Mouse (Mus musculus) embryonic fibroblast, embryonic 13.5 days (primary cell): ENCODE measurements at regions not wholly inside any gene's neighbourhood (a gene's known extent, or its start where the extent isn't known, plus 50 kb on each side); places are given as distances from the start of the nearest gene placed in this dataset.
A peak's percentile ranks its signal among the peaks of the same experiment; 100 is the strongest.

ENCODE experiments used
- H3K27ac ChIP-seq: 2 replicates; pipeline ENCODE4 v1.5.1; 2012; ENCODE audit warnings: low read length, control low read depth, inconsistent platforms; ENCODE audit not compliant: insufficient read depth
- H3K4me1 ChIP-seq: 2 replicates; pipeline ENCODE4 v1.6.1; 2011; ENCODE audit warnings: low read length; ENCODE audit not compliant: control insufficient read depth, insufficient read depth
- H3K4me3 ChIP-seq: 2 replicates; pipeline ENCODE4 v1.5.1; 2011; ENCODE audit warnings: mild to moderate bottlenecking, control low read depth, low read length; ENCODE audit not compliant: insufficient read depth
- CTCF ChIP-seq: IDR thresholded peaks from 2 replicates; pipeline ENCODE4 v1.5.1; 2011; ENCODE audit warnings: mild to moderate bottlenecking, control low read depth, low read length, moderate library complexity, borderline replicate concordance; ENCODE audit not compliant: insufficient read depth
- POLR2A ChIP-seq: IDR thresholded peaks from 2 replicates; pipeline ENCODE4 v1.6.1; 2011; ENCODE audit warnings: low read depth, mild to moderate bottlenecking, control low read depth, low read length, moderate library complexity

DNA sequence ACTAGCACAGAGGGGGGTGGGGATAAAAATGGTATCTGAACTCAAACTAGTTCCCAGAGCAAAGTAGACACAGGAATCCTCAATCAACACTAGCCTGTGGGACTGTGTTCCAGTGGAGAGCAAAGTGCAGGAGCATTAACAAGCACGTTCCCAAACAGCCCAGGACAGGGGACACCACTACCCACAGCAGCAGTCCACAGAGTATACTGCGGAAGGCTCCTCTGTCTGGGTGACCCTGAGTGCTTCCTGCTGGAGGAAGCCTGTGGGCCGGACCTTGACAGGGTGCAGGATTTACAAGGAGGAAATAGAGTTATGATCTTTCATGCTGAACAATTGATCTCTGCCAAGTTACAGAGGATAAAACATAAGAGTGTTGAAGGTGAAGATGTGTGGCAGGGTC is 560.0 kb downstream of the Dcdc2c start:
- Histone ChIP-seq H3K4me3 (no peak overlapping the region), H3K27ac (no peak overlapping the region), H3K4me1 (no peaks in the 10 kb centered on the region)
- TF ChIP-seq CTCF (no peak), POLR2A (no peak)

DNA sequence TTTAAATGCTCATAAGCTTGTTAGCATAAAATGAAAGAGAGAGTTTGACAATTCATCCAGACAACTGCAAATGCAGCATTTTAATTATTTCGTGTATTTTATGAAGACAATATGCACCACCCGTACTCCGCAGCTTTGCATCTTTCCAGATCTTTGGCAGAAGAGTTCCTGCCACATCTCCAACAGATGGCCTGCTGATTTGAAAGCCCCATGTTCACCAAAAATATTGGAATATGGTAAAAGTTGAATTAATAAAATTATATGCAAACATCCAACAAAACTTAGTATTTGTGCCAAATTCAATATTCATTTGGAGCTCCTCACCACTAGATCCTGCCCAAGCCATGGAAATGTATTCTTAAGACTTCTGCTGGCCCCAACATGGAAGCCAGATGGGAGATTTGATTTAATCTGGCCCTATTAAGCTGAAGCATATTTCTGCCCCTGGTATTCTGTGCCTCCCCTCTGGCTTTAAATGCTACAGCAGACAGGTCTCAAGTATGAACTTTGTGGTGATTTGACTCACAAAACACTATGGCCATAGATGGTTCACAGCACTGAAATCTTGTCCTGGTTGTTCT is 567.8 kb downstream of the Dcdc2c start:
- Histone ChIP-seq H3K4me1 (no peaks in the 10 kb centered on the region), H3K27ac (no peak overlapping the region), H3K4me3 (no peak overlapping the region)
- no peak for TF ChIP-seq POLR2A
- TF ChIP-seq CTCF = no peak

DNA sequence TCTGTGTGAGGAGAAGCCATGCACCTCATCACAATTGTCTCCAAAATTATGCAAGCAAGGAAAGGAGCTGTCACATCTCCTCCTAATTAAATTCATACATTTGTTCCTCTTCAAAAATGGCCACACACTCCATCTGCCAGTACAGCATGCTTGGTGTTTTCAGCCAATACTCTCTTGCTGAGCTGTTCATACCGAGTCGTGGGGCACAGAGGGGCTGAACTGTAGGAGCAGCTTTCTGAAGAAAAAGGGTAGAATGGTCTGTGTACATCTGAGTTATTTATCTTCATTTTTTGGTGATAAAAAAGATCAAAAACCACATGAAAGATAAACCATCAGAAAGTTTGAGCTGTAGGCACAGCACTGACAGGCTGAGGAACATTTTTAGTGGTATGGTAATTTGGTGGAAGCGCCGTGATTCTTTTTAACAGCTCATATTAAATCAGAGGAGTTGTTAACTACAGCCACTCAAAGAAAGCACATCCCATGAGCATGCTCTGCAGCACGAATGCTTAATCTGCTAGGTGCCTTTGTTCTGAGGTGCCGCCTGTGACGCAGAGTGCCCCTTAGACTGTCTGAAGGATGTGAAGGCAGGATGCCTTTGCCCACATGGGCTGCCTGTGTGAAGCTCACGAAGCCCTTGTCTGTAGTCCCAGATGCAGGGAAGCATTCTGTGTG is 573.8 kb downstream of the Dcdc2c start:
- no peak for TF ChIP-seq POLR2A
- TF ChIP-seq CTCF = no peak
- no peak overlapping the region for H3K27ac ChIP-seq
- H3K4me1 ChIP-seq = 0 out of 2 replicates have a peak, but pooled peaks cover 3% of the 10 kb centered on the region
- H3K4me3 ChIP-seq = no peak overlapping the region

DNA sequence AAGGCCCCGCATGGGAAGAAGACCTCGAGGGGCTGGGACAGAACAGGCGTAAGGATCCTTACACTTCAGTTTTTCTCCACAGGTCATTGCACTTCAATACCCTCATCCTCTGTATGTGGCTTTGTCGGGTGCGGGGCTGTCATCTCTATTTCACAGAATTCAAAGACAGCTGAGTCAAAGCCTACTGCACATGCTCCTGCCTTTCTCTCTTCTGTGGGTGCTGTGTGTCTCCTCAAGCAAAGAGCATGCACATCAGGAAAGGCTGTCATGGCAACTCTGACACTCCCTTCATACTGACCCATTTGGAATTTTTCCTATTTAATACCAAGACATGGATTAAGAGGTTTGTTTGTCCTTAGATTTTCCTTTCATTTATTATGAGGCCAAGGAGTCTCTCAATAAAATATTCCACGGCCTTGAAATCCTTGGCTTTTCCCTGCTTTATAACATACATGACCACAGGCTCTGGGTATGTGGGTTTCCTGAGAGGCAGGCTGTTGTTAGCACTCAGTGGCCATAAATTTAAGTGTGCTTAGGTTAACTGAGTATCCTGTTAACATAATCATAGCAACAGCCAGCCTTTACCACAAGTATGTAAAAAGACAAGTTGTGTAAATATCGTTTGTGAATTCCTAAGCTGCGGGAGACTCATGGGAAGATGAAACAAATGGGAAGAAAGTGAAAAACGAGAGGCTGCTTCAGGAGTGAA is 574.5 kb downstream of the Dcdc2c start:
- H3K4me1 ChIP-seq = 0 out of 2 replicates have a peak, but pooled peaks cover 3% of the 10 kb centered on the region
- no peak overlapping the region for H3K4me3 ChIP-seq
- H3K27ac ChIP-seq = no peak overlapping the region
- no peak for TF ChIP-seq CTCF
- no peak for TF ChIP-seq POLR2A

DNA sequence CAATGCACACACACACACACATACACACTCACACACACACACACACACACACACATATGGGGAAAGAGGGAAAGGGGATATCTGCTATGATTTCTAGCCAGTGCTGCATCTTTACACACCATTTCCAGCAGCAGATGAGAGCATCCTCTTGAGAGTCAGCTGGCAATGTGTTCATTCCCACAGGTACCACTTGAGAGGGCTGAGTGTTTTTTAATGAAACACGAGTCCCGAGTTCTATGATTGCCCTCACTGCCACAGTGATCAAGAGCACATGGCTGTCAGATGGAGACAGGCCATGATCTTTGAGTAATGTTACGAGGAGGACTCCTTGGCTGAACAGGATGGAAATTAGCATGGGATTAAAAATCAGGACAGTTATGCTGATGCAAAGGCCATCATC is 589.3 kb downstream of the Dcdc2c start:
- H3K4me3 ChIP-seq = no peak overlapping the region
- TF ChIP-seq CTCF = no peak
- TF ChIP-seq POLR2A = no peak
- no peaks in the 10 kb centered on the region for H3K4me1 ChIP-seq
- no peak overlapping the region for H3K27ac ChIP-seq

DNA sequence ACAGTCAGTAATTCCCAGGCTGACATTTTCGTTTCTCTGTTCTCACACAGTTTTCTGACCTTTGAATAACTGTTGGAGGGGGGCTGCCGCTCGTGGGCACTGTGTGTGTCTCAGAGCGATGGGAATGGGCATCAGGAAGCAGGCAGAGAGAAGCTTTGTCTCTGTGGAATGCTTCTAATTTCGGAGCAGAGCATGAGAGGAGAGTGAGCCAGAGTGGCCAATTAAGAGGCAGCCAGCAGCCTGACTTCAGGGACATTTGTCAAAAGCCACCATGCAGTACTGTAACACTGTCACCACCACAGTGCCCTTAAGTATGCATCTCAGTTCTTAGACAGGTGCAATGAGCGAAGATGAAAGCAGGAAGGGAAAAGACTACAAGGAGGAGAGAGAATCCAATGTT is 592.1 kb downstream of the Dcdc2c start:
- Histone ChIP-seq H3K4me1 (no peaks in the 10 kb centered on the region), H3K27ac (no peak overlapping the region), H3K4me3 (no peak overlapping the region)
- TF ChIP-seq POLR2A = no peak
- no peak for TF ChIP-seq CTCF

DNA sequence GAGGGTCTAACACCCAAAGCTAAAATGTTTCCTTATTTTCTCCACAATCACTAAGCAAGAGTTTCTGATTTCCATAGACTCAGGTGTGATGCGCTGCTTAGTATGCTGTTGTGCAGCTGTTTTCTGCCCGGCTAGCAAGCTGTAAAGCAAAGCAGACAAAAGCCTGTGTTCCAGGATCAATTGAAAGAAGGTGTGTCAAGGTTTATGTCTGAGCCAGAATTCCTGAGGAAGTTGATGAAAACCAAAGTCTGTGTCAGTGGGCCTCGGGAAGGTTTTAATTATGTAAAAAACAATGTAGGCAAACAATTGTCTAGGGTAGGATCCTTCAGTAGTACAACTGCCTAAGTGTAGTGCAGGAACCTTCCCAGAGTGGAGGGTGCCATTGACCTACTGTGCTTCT is 604.6 kb downstream of the Dcdc2c start:
- TF ChIP-seq POLR2A (no peak), CTCF (no peak)
- Histone ChIP-seq H3K27ac (no peak overlapping the region), H3K4me3 (no peak overlapping the region), H3K4me1 (no peaks in the 10 kb centered on the region)

DNA sequence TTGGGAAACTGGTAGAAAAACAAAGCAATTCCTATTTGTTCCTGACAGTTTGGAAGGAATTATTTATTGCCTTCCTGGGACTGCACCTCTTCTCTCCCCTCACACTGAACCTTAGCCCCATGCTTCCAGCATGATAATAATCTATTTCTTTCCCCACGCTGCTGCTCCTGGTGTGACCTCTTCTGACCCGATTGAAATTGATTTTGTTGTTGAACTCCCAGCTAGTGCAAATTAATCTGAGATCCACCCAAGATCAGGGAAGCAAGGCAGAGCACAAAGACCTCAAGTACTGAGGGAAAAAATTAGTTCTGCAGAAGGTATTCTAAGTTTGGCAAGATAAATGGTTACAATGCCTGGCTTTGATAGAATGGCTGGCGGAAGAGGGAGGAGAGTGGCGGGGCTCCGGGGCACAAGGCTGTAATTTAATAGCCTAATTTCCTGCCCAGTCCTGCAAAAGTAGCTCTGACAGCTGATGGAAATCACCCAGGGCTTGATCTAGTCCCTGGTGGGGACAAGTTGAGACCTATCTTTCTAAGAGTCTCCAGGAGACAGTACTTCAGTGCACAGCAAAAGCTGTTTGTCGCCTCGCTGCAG is 604.6 kb upstream of the Sox11 start:
- Histone ChIP-seq H3K4me1 (no peaks in the 10 kb centered on the region), H3K4me3 (no peak overlapping the region), H3K27ac (no peak overlapping the region)
- TF ChIP-seq CTCF (no peak), POLR2A (no peak)

DNA sequence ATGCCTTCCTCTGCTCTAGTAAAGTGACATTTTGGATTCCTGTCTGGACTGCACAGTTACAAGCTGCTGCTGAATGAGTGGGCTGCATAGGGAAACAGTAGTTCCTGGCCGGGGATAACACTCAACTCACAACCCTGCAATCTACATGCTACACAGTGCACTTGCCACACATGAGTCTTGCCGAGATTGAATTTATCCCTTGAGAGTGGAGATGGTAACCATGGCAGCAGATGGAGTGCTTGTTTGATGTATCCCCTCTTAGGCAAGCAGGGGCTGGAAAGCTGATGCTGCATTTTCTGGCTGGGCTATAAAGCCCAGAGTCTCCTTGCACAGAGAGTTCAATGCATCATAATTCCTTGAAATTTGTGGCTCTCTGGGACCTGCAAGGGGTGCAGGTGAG is 603.0 kb upstream of the Sox11 start:
- Histone ChIP-seq H3K27ac (no peak overlapping the region), H3K4me1 (no peaks in the 10 kb centered on the region), H3K4me3 (no peak overlapping the region)
- TF ChIP-seq POLR2A = no peak
- TF ChIP-seq CTCF = no peak

DNA sequence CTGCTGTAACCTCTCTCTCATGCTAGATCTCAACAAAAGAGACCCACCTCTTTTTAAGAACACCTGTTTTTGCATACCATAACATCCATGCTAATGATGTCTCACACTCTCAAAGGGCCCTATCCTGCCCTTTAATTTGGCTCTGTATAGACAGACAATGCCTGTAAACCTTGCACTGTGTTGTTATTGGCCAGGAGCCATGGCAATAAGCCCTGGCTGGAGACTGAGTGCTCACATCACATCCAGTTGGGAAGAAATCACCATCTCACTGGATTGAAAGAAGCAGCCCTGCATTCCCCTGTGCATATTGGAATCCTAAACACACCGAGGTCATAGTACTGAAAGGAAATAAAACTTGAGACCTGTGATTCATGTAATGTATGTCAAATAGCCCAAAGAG is 598.7 kb upstream of the Sox11 start:
- Histone ChIP-seq H3K27ac (peak overlapping the region; percentile 1; the same call in 1 of the 2 replicates), H3K4me1 (no peaks in the 10 kb centered on the region), H3K4me3 (no peak overlapping the region)
- TF ChIP-seq CTCF = no peak
- TF ChIP-seq POLR2A = no peak
